Mouse (Mus musculus) monocyte, adult 59 days (primary cell): Measurements from ENCODE around the gene Krt19. TPM values are rescaled to one million over a fixed set of nuclear protein-coding genes. Genes with fewer than 3 reads are reported as not detected.

Experiments
- total RNA-seq, 2 experiments: library from RNA; stranded (reverse); gene quantifications; one replicate each; pipeline ENCODE4 v1.2.4; 2023

Gene Krt19
- 1 to 10 TPM in 1 of 2 experiments, under 1 TPM in 1; 0.55 to 1.7 TPM for total RNA-seq

GRCm38 (mm10) chr11:100148615-100149330, at the start of gene Krt19:
Krt19 (minus strand) TSS chr11:100148665.

GRCm38 (mm10) chr11:100192992-100193391, 44.5 kb upstream of the Krt19 start, which contains the start of gene Krt9:
Krt9 (minus strand) TSS chr11:100193246.

GRCm38 (mm10) chr11:100135731-100136130, 12.7 kb downstream of the Krt19 start, which contains the start of gene Krt15:
Krt15 (minus strand) TSS chr11:100135928.

GRCm38 (mm10) chr11:100121466-100121865, 27.0 kb downstream of the Krt19 start, which contains the start of gene Krt13:
Krt13 (minus strand) TSS chr11:100121566.

GRCm38 (mm10) chr11:100105576-100106122, 42.8 kb downstream of the Krt19 start, which contains the start of gene Krt36:
Krt36 (minus strand) TSS chr11:100105626.

GRCm38 (mm10) chr11:100096141-100096540, 52.3 kb downstream of the Krt19 start, which contains the start of gene Krt35:
Krt35 (minus strand) TSS chr11:100096241.

Other genes with a start within 250 kb of the Krt19 start
- not detected for gene Krtap31-1, start 240.7 kb downstream of the Krt19 start, total RNA-seq
- gene Gm11565, start 233.9 kb downstream of the Krt19 start, total RNA-seq: not detected
- not detected for gene Krtap31-2, start 212.4 kb downstream of the Krt19 start, total RNA-seq
- gene Krtap9-5, start 200.2 kb downstream of the Krt19 start, total RNA-seq: not detected
- gene Krtap29-1, start 169.6 kb downstream of the Krt19 start, total RNA-seq: not detected
- not detected for gene Krtap16-1, start 162.1 kb downstream of the Krt19 start, total RNA-seq
- not detected for gene Krtap17-1, start 154.7 kb downstream of the Krt19 start, total RNA-seq
- gene Krt33a, start 132.5 kb downstream of the Krt19 start, total RNA-seq: not detected
- not detected for gene Krt33b, start 118.8 kb downstream of the Krt19 start, total RNA-seq
- not detected for gene Krt34, start 107.1 kb downstream of the Krt19 start, total RNA-seq
- gene Krt31, start 98.1 kb downstream of the Krt19 start, total RNA-seq: not detected
- gene Krt32, start 60.4 kb downstream of the Krt19 start, total RNA-seq: not detected
- gene Krt35, start 52.4 kb downstream of the Krt19 start, total RNA-seq: not detected
- gene Krt36, start 43.0 kb downstream of the Krt19 start, total RNA-seq: not detected
- not detected for gene Krt13, start 27.1 kb downstream of the Krt19 start, total RNA-seq
- gene Krt15, start 12.7 kb downstream of the Krt19 start, total RNA-seq: not detected
- not detected for gene Krt9, start 44.6 kb upstream of the Krt19 start, total RNA-seq
- gene Krt14, start 58.9 kb upstream of the Krt19 start, total RNA-seq: not detected
- not detected for gene Krt16, start 100.2 kb upstream of the Krt19 start, total RNA-seq
- not detected for gene Krt17, start 112.4 kb upstream of the Krt19 start, total RNA-seq
- not detected for gene Krt42, start 121.2 kb upstream of the Krt19 start, total RNA-seq
- gene Eif1, start 171.2 kb upstream of the Krt19 start, total RNA-seq: 1,000 to 10,000 TPM; 1,552 to 1,553 TPM
- gene Gast, start 185.7 kb upstream of the Krt19 start, total RNA-seq: not detected
- gene Hap1, start 207.5 kb upstream of the Krt19 start, total RNA-seq: 10 to 100 TPM; 18.6 to 22.0 TPM
- gene Jup, start 249.1 kb upstream of the Krt19 start, total RNA-seq: 100 to 1,000 TPM; 124 to 141 TPM